Comparison of ENCODE assay signal across 10 mouse cellular contexts in genomic region chr10:121507755-121508544, GRCm38 (mm10). TPM values are rescaled to one million over a fixed set of nuclear protein-coding genes. Genes with fewer than 3 reads are reported as not detected.
DNase-seq lines count a peak whose midpoint lies in the region; ATAC-seq and TF ChIP-seq lines count a peak whose summit lies in the region.
"Had no signal": no experiment of that assay in that cellular context is flagged by ENCODE, and none has a peak within 500 bp of the region (broad histone marks: within the 10 kb centered on the region; RNA-seq: fewer than 3 reads in every experiment).

No protein-coding gene starts in this region.

- H3K79me2 ChIP-seq in CH12.LX (replicated peaks; ENCODE audit: control insufficient read depth, extremely low read depth, insufficient read depth, poor library complexity, severe bottlenecking), result no peaks in the 10 kb centered on the region

- H3K4me3 ChIP-seq in forebrain, embryonic 11.5 days (ENCODE audit: low read depth, low read length), result no peak overlapping the region
- H3K4me3 ChIP-seq in forebrain, embryonic 15.5 days, result no peak overlapping the region
- H3K4me3 ChIP-seq in liver, embryonic 12.5 days, result no peak overlapping the region
- no peak overlapping the region for H3K4me3 ChIP-seq in liver, embryonic 11.5 days (ENCODE audit: low read depth, low read length)
- H3K4me3 ChIP-seq in CH12.LX (replicated peaks in 1 of 3; ENCODE audit: low read depth in 2 of 3, low read length in 2 of 3, poor library complexity in 1 of 3), result no peak overlapping the region
- H3K4me3 ChIP-seq in limb, embryonic 10.5 days, result no peak overlapping the region

- H3K4me1 ChIP-seq in forebrain, embryonic 11.5 days (replicated peaks; ENCODE audit: control insufficient read depth, insufficient read depth, low read length), result peaks cover 8% of the 10 kb centered on the region; the same call in 1 of the 2 replicates
- H3K4me1 ChIP-seq in forebrain, embryonic 15.5 days, result peaks cover 35% of the 10 kb centered on the region
- H3K4me1 ChIP-seq in liver, embryonic 12.5 days, result peaks cover 64% of the 10 kb centered on the region
- H3K4me1 ChIP-seq in liver, embryonic 11.5 days (replicated peaks; ENCODE audit: control insufficient read depth, insufficient read depth, low read length), result peaks cover 41% of the 10 kb centered on the region
- H3K4me1 ChIP-seq in CH12.LX (ENCODE audit: control insufficient read depth in 1 of 2, insufficient read depth in 2 of 2), result peaks cover 10 to 30% of the 10 kb centered on the region in 2 experiments
- peaks cover 57% of the 10 kb centered on the region for H3K4me1 ChIP-seq in limb, embryonic 10.5 days

- TF ChIP-seq POLR2A in CH12.LX (IDR thresholded peaks at IDR 0.05; ENCODE audit: low read depth, low read length), result no peak

- H3K27ac ChIP-seq in forebrain, embryonic 11.5 days (ENCODE audit: low read depth, low read length), result no peak overlapping the region
- no peak overlapping the region for H3K27ac ChIP-seq in forebrain, embryonic 15.5 days (replicated peaks)
- H3K27ac ChIP-seq in liver, embryonic 12.5 days, result no peak overlapping the region
- no peak overlapping the region for H3K27ac ChIP-seq in liver, embryonic 11.5 days (ENCODE audit: low read depth, low read length)
- 0 out of 2 replicates have a peak overlapping the region, but pooled peaks have one; percentile 22 for H3K27ac ChIP-seq in CH12.LX (ENCODE audit: insufficient read depth, low read depth)
- H3K27ac ChIP-seq in limb, embryonic 10.5 days, result peak overlapping the region; percentile 31; the same call in 1 of the 2 replicates

- in situ Hi-C loops in CH12.LX (cut with MboI; ENCODE audit: low pct_ligation_motif_present, low pct_unique_long_range_greater_than_20kb, low sequenced_read_pairs), result loop anchor here (5.0 kb wide), 1 partner anchor 91 kb away; no protein-coding TSS in a partner anchor

- TF ChIP-seq RAD21 in CH12.LX (IDR thresholded peaks at IDR 0.05; ENCODE audit: low read depth, low read length), result peak; percentile 5; the same call in 1 of the 2 replicates

- WGBS in forebrain, embryonic 11.5 days, result 89% methylated on average over 13 of the region's 16 CpGs
- 92% methylated on average over 16 of the region's 16 CpGs for WGBS in forebrain, embryonic 15.5 days
- WGBS in liver, embryonic 12.5 days (ENCODE audit: insufficient replicate concordance), result 81% methylated on average over 16 of the region's 16 CpGs
- WGBS in liver, embryonic 11.5 days, result 82% methylated on average over 16 of the region's 16 CpGs
- WGBS in limb, embryonic 10.5 days, result 94% methylated on average over 16 of the region's 16 CpGs

- no peaks in the 10 kb centered on the region for H3K9me3 ChIP-seq in forebrain, embryonic 11.5 days (ENCODE audit: control insufficient read depth, low read length)
- no peaks in the 10 kb centered on the region for H3K9me3 ChIP-seq in forebrain, embryonic 15.5 days
- H3K9me3 ChIP-seq in liver, embryonic 12.5 days (replicated peaks), result no peaks in the 10 kb centered on the region
- H3K9me3 ChIP-seq in liver, embryonic 11.5 days (ENCODE audit: control insufficient read depth, low read length), result no peaks in the 10 kb centered on the region
- no peaks in the 10 kb centered on the region for H3K9me3 ChIP-seq in CH12.LX (replicated peaks; ENCODE audit: low read length)
- H3K9me3 ChIP-seq in limb, embryonic 10.5 days (replicated peaks), result no peaks in the 10 kb centered on the region

- no peak for ATAC-seq in forebrain, embryonic 11.5 days (replicated peaks; ENCODE audit: low FRiP score)
- ATAC-seq in forebrain, embryonic 15.5 days (replicated peaks), result no peak
- ATAC-seq in liver, embryonic 12.5 days, result no peak
- no peak for ATAC-seq in liver, embryonic 11.5 days (replicated peaks; ENCODE audit: low FRiP score)
- no peak for ATAC-seq in megakaryocyte, adult 5-6 weeks (ENCODE audit: poor library complexity, severe bottlenecking)

- dilution Hi-C loops in CH12.LX (cut with MboI; ENCODE audit: extremely low pct_ligation_motif_present, extremely low pct_unique_long_range_greater_than_20kb, low sequenced_read_pairs), result no loop called here

- no peaks in the 10 kb centered on the region for H3K27me3 ChIP-seq in forebrain, embryonic 11.5 days (ENCODE audit: control insufficient read depth, insufficient read depth, low read length)
- H3K27me3 ChIP-seq in forebrain, embryonic 15.5 days, result no peaks in the 10 kb centered on the region
- no peaks in the 10 kb centered on the region for H3K27me3 ChIP-seq in liver, embryonic 12.5 days (replicated peaks)
- H3K27me3 ChIP-seq in liver, embryonic 11.5 days (replicated peaks; ENCODE audit: control insufficient read depth, insufficient read depth, low read length), result no peaks in the 10 kb centered on the region
- no peaks in the 10 kb centered on the region for H3K27me3 ChIP-seq in CH12.LX (replicated peaks)
- H3K27me3 ChIP-seq in limb, embryonic 10.5 days (ENCODE audit: low read depth, poor library complexity, severe bottlenecking), result no peaks in the 10 kb centered on the region

- no peak for TF ChIP-seq EP300 in CH12.LX (IDR thresholded peaks at IDR 0.05; ENCODE audit: low read length)

- peak in 1 of 2 experiments; percentile 27; a peak in 1 of 4 replicates for TF ChIP-seq CTCF in CH12.LX (conservative IDR thresholded peaks at IDR 0.05 in 1 of 2, IDR thresholded peaks at IDR 0.05 in 1 of 2; ENCODE audit: low read depth in 2 of 2, low read length in 2 of 2)

- H3K4me2 ChIP-seq in forebrain, embryonic 11.5 days (ENCODE audit: low read depth, low read length, severe bottlenecking), result no peak overlapping the region
- no peak overlapping the region for H3K4me2 ChIP-seq in forebrain, embryonic 15.5 days (replicated peaks)
- 0 out of 2 replicates have a peak overlapping the region, but pooled peaks have one; percentile 9 for H3K4me2 ChIP-seq in liver, embryonic 12.5 days
- no peak overlapping the region for H3K4me2 ChIP-seq in liver, embryonic 11.5 days
- no peak overlapping the region for H3K4me2 ChIP-seq in CH12.LX (ENCODE audit: insufficient read depth, low read depth, poor library complexity, severe bottlenecking)

- DNase-seq in forebrain, embryonic 11.5 days (ENCODE audit: low spot score), result peak; percentile 40
- DNase-seq in liver, embryonic 11.5 days (ENCODE audit: low spot score), result no peak
- DNase-seq in CH12.LX (ENCODE audit: extremely low read depth), result no peak
- DNase-seq in limb, embryonic 10.5 days (ENCODE audit: low spot score), result no peak
- no peak for DNase-seq in embryo, embryonic 11 days
- DNase-seq: cerebellum, adult 11-12 months; right cerebral cortex, postnatal 4 days had no signal

- no peaks in the 10 kb centered on the region for H3K36me3 ChIP-seq in forebrain, embryonic 11.5 days (ENCODE audit: control insufficient read depth, insufficient read depth, low read length)
- H3K36me3 ChIP-seq in forebrain, embryonic 15.5 days, result no peaks in the 10 kb centered on the region
- H3K36me3 ChIP-seq in liver, embryonic 12.5 days, result no peaks in the 10 kb centered on the region
- H3K36me3 ChIP-seq in liver, embryonic 11.5 days (ENCODE audit: control insufficient read depth, insufficient read depth, low read length), result no peaks in the 10 kb centered on the region
- no peaks in the 10 kb centered on the region for H3K36me3 ChIP-seq in CH12.LX (replicated peaks in 1 of 2; ENCODE audit: control insufficient read depth in 1 of 2, insufficient read depth in 1 of 2, low read length in 1 of 2)
- H3K36me3 ChIP-seq in limb, embryonic 10.5 days, result no peaks in the 10 kb centered on the region

- no peak overlapping the region for H3K9ac ChIP-seq in forebrain, embryonic 11.5 days (ENCODE audit: low read length)
- H3K9ac ChIP-seq in forebrain, embryonic 15.5 days (replicated peaks), result no peak overlapping the region
- H3K9ac ChIP-seq in liver, embryonic 12.5 days, result no peak overlapping the region
- no peak overlapping the region for H3K9ac ChIP-seq in liver, embryonic 11.5 days (ENCODE audit: low read depth, low read length)
- no peak overlapping the region for H3K9ac ChIP-seq in CH12.LX (ENCODE audit: insufficient read depth, low read depth)

TF ChIP-seq in CH12.LX, 34 proteins besides CTCF, POLR2A, EP300 and RAD21:
- TF ChIP-seq MYC (IDR thresholded peaks at IDR 0.05; ENCODE audit: low read depth, low read length), result no peak
- peak; percentile 3; the same call in 1 of the 2 replicates for TF ChIP-seq SMC3 (IDR thresholded peaks at IDR 0.05; ENCODE audit: low read depth, low read length)
- TF ChIP-seq ZKSCAN1 (IDR thresholded peaks at IDR 0.05; ENCODE audit: borderline replicate concordance, low read depth, low read length), result no peak
- TF ChIP-seq ZMIZ1 (IDR thresholded peaks at IDR 0.05; ENCODE audit: low read depth, low read length), result no peak
- TF ChIP-seq UBTF (IDR thresholded peaks at IDR 0.05; ENCODE audit: low read depth, low read length), result no peak
TF ChIP-seq in CH12.LX: peak in this region for 1.

RNA-seq across cellular contexts. Expression of gene Rassf3, which starts 31.8 kb away (rescaled TPM):
- polyA plus RNA-seq in forebrain, embryonic 11.5 days (2014; fragmentation: Nextera tagmentation; extraction: Ambion mirVana), result 5.5 and 7.6 TPM in 2 replicates
- polyA plus RNA-seq in forebrain, embryonic 15.5 days (2015; fragmentation: Nextera tagmentation; extraction: Ambion mirVana), result 3.8 and 4.2 TPM in 2 replicates
- 12.3 and 12.8 TPM in 2 replicates for polyA plus RNA-seq in liver, embryonic 12.5 days (2016; fragmentation: Nextera tagmentation; extraction: Ambion mirVana)
- polyA plus RNA-seq in liver, embryonic 11.5 days (2014; fragmentation: Nextera tagmentation; extraction: Ambion mirVana), result 14.0 and 15.4 TPM in 2 replicates
- total RNA-seq in CH12.LX (2012; rRNA removed) (5.7 and 7.3 TPM in 2 replicates), CH12.LX (2014; rRNA removed) (4.0 and 4.1 TPM in 2 replicates)
- polyA plus RNA-seq in CH12.LX (2012; ENCODE audit: insufficient read length, low read depth), result 9.0 and 9.9 TPM in 2 replicates
- polyA plus RNA-seq in limb, embryonic 10.5 days (2016; fragmentation: Nextera tagmentation; extraction: Ambion mirVana), result 18.0 and 21.1 TPM in 2 replicates
- total RNA-seq in megakaryocyte, adult 5-6 weeks (2015), result 65.7 and 65.8 TPM in 2 replicates
- total RNA-seq in megakaryocyte, adult 5-6 weeks (2017), result 56.4 and 56.8 TPM in 2 replicates

Comparison
In these comparisons a context has a peak if more than half of its experiments do, and no peak if none do; other contexts are left out.
1. H3K27ac ChIP-seq: peak in CH12.LX (single experiment) and limb, embryonic 10.5 days (single experiment); none in forebrain, embryonic 11.5 days (single experiment), forebrain, embryonic 15.5 days (single experiment), liver, embryonic 12.5 days (single experiment) and liver, embryonic 11.5 days (single experiment).